Comparison of ENCODE assay signal across 13 mouse cellular contexts in the genomic region with DNA sequence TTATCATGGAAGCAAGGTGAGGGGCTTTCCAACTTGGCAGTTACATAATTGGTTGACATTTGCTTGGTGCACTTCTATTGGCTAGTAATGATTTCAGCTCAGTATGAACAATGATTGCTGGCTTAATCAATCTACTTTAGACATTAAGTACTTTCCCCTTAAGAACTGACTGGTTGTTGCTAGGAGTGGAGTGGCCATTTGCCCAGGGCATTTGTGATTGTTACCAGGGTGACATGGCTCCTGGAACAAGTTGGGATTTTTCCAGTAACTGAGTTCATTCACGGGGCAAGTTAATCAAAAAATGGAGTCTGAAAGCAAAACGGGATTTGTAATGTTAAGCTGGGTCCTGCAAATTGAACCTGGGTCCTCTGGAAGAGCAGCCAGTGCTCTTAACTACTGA. TPM values are rescaled to one million over a fixed set of nuclear protein-coding genes. Genes with fewer than 3 reads are reported as not detected.
DNase-seq lines count a peak whose midpoint lies in the region; ATAC-seq and TF ChIP-seq lines count a peak whose summit lies in the region.
"Had no signal": no experiment of that assay in that cellular context is flagged by ENCODE, and none has a peak within 500 bp of the region (broad histone marks: within the 10 kb centered on the region; RNA-seq: fewer than 3 reads in every experiment).

No protein-coding gene starts in this region.

- no peak overlapping the region for H3K27ac ChIP-seq in layer of hippocampus, adult 2 months
- no peak overlapping the region for H3K27ac ChIP-seq in intestine, postnatal 0 days (ENCODE audit: low read depth, low read length)
- H3K27ac ChIP-seq: embryonic facial prominence, embryonic 15.5 days; heart, embryonic 15.5 days; macrophage; stomach, embryonic 15.5 days had no signal

- 57% methylated on average over 2 of the region's 2 CpGs for WGBS in intestine, postnatal 0 days

- no peaks in the 10 kb centered on the region for H3K36me3 ChIP-seq in intestine, postnatal 0 days (ENCODE audit: control insufficient read depth, insufficient read depth)
- H3K36me3 ChIP-seq: embryonic facial prominence, embryonic 15.5 days; heart, embryonic 15.5 days; stomach, embryonic 15.5 days had no signal

- no peak overlapping the region for H3K4me3 ChIP-seq in layer of hippocampus, adult 2 months
- H3K4me3 ChIP-seq in intestine, postnatal 0 days (ENCODE audit: low read depth, low read length): no peak overlapping the region
- H3K4me3 ChIP-seq: embryonic facial prominence, embryonic 15.5 days; heart, embryonic 15.5 days; stomach, embryonic 15.5 days had no signal

- peak; percentile 3 for DNase-seq in cerebellum, adult 9-10 months
- DNase-seq in cerebellum, adult 11 months: no peak
- peak; percentile 9 to 30 for DNase-seq in layer of hippocampus, adult 2 months (ENCODE audit: low spot score in 2 of 2)
- no peak for DNase-seq in layer of hippocampus, postnatal 25 days (ENCODE audit: extremely low spot score in 1 of 2, low spot score in 1 of 2)
- DNase-seq in adipocyte (ENCODE audit: low spot score): peak; percentile 62
- DNase-seq in kidney, postnatal 36 days: peak; percentile 65
- no peak for DNase-seq in gastrocnemius, adult 18-20 months (ENCODE audit: low spot score)
- DNase-seq: cerebellum, adult 2 months had no signal

- no peaks in the 10 kb centered on the region for H3K27me3 ChIP-seq in intestine, postnatal 0 days (replicated peaks; ENCODE audit: control insufficient read depth, insufficient read depth, low read length)
- H3K27me3 ChIP-seq: embryonic facial prominence, embryonic 15.5 days; heart, embryonic 15.5 days; stomach, embryonic 15.5 days had no signal

- no peaks in the 10 kb centered on the region for H3K9me3 ChIP-seq in intestine, postnatal 0 days (ENCODE audit: control insufficient read depth)
- H3K9me3 ChIP-seq: embryonic facial prominence, embryonic 15.5 days; heart, embryonic 15.5 days; stomach, embryonic 15.5 days had no signal

- H3K4me2 ChIP-seq in intestine, postnatal 0 days (replicated peaks; ENCODE audit: low read depth): no peak overlapping the region
- H3K4me2 ChIP-seq: embryonic facial prominence, embryonic 15.5 days; heart, embryonic 15.5 days; stomach, embryonic 15.5 days had no signal

- ATAC-seq in intestine, postnatal 0 days: no peak

- TF ChIP-seq CTCF in layer of hippocampus, adult 2 months (conservative IDR thresholded peaks at IDR 0.05): no peak
- no peak for TF ChIP-seq CTCF in intestine, postnatal 0 days (IDR thresholded peaks at IDR 0.05; ENCODE audit: low read depth)

- H3K4me1 ChIP-seq in intestine, postnatal 0 days (replicated peaks; ENCODE audit: control insufficient read depth, insufficient read depth, low read length): no peaks in the 10 kb centered on the region
- H3K4me1 ChIP-seq: embryonic facial prominence, embryonic 15.5 days; stomach, embryonic 15.5 days had no signal

- no peak overlapping the region for H3K9ac ChIP-seq in intestine, postnatal 0 days (ENCODE audit: low read depth, low read length)
- H3K9ac ChIP-seq: embryonic facial prominence, embryonic 15.5 days; heart, embryonic 15.5 days; stomach, embryonic 15.5 days had no signal

RNA-seq across cellular contexts. Expression of a gene that starts 15.8 kb away (rescaled TPM):
- total RNA-seq in layer of hippocampus, adult 2 months (2021): under 1 TPM in 1 of 2 experiments, not detected in 1; 0.05 TPM
- total RNA-seq in layer of hippocampus, postnatal 25 days (2021): under 1 TPM in 1 of 2 experiments, not detected in 1; 0.05 TPM
- polyA plus RNA-seq in intestine, postnatal 0 days (2015; fragmentation: Nextera tagmentation; extraction: Ambion mirVana): 0.03 TPM in 1 of 2 replicates, not detected in the other
- 100 to 1,000 TPM; 577 to 615 TPM for total RNA-seq in gastrocnemius, adult 18-20 months (2021)
- polyA plus RNA-seq: macrophage had no signal

Comparison
In these comparisons a context has a peak if more than half of its experiments do, and no peak if none do; other contexts are left out.
1. DNase-seq: peak in cerebellum, adult 9-10 months (single experiment), layer of hippocampus, adult 2 months (2 of 2), adipocyte (single experiment) and kidney, postnatal 36 days (2 of 2); none in cerebellum, adult 11 months (single experiment), layer of hippocampus, postnatal 25 days (0 of 2) and gastrocnemius, adult 18-20 months (single experiment).
2. RNA of a gene that starts 15.8 kb away (total RNA-seq): 577 to 615 TPM in gastrocnemius, adult 18-20 months; 0.05 TPM in layer of hippocampus, postnatal 25 days and 0.05 TPM in layer of hippocampus, adult 2 months; every median in the first group is over 100 times any median in the second.